Mouse (Mus musculus): ENCODE measurements at regions not wholly inside any gene's neighbourhood (a gene's known extent, or its start where the extent isn't known, plus 50 kb on each side); places are given as distances from the start of the nearest gene placed in this dataset.
A peak's percentile ranks its signal among the peaks of the same experiment; 100 is the strongest.

GRCm38 (mm10) chr13:39092058-39092457, 131.4 kb upstream of the Slc35b3 start:
- DNase-seq (ENCODE audit: low spot score): no peak

DNA sequence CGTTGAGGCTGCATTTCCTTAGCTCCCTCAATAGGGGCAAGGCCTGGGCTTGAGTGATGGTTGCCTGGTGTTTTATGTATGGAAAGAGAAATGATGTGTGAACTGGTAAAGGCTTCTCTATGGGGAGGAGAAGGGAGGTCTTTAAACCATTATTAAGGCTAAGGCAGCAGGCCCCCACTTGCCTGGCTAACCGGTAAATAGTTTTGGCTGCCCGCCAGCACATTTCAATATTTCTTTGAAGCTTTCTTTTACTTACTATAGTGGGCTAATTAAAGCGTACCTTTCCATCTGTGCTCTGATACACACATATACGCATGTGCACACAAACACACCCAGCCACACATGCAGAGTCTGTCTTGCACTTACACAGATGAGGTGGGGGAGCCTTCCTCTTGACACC, 123.9 kb upstream of the Slc35b3 start:
- no peak for DNase-seq (ENCODE audit: low spot score)

DNA sequence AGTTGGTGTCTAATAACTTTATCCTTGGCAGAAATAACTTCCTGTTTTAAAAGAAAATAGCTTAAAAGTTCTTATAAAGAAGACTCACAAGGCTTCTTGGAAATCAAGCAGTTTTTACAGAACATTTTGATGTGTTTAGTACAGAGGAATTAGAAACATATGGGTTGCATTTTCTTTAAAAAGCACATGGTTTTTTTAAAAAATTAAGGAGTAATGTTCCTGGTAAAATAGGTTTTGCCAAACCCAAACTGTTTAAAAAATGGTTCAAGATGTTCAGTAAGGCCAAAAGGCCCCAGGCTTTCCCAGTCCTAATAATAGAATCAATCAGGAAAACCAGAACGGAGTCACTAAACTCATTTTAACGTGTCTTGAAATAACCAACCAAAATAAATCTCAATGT, 113.5 kb upstream of the Slc35b3 start:
- no peak for DNase-seq (ENCODE audit: low spot score)

DNA sequence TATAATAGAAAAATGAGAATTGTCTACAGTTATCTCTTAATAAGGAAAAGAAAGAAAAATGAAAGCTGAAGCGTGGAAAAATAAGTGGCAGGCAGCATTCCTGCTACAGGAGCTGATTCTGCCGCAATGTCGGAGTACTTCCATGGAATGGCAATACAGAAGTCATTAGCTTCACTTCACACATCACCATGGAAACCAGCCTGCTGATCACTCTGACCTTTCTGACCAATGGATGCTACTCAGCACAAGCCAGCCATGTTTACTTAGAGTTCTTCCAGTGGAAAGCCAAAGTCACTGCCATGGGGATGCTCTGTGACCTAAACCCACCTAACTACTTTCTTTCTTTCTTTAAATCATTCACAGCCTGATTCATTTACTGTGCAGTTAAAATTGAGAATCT, 71.6 kb upstream of the Slc35b3 start:
- no peak for DNase-seq (ENCODE audit: low spot score)

DNA sequence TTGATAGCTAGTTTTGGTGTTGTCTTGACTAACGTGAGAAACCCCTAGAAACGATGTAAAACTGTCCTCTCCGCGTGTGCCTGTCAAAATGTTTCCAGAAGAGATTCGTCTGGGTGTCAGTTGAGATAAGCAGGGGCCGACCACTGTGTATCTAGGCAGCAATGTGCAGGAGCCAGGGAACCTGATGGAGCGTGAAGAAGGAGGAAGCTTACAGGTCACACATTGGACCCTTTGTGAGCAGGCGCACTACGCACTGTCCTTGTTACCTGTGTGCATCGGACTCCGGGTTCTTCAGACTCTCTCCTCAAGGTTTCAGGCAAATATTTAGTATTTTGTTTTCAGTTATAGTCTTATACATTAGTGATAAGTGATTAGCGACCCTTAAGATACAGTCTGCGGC, 59.5 kb upstream of the Slc35b3 start:
- no peak for DNase-seq (ENCODE audit: low spot score)

GRCm38 (mm10) chr13:39011696-39012095, 51.0 kb upstream of the Slc35b3 start:
- DNase-seq (ENCODE audit: low spot score): peak; percentile 77
